Mouse (Mus musculus) testis, adult 2 months (tissue): ENCODE results near the gene Cep135.

Experiments
- CTCF ChIP-seq: fragments of 200-500 bp; IDR thresholded peaks from 2 replicates; pipeline ENCODE4 v1.5.1; 2012; ENCODE audit warnings: low read depth, mild to moderate bottlenecking, inconsistent platforms, low read length, moderate library complexity; ENCODE audit not compliant: control insufficient read depth, insufficient read depth, insufficient replicate concordance
- POLR2A ChIP-seq: fragments of 200-500 bp; IDR thresholded peaks from 2 replicates; pipeline ENCODE4 v1.6.1; 2012; ENCODE audit warnings: low read depth, mild to moderate bottlenecking, inconsistent platforms, low read length, moderate library complexity; ENCODE audit not compliant: control insufficient read depth

GRCm38 (mm10) chr5:76615276-76615675, 26.8 kb downstream of the Cep135 start:
- TF ChIP-seq CTCF (no peak), POLR2A (no peak)
